Mouse (Mus musculus): ENCODE results near the gene Cltrn. TPM values are rescaled to one million over a fixed set of nuclear protein-coding genes. Genes with fewer than 3 reads are reported as not detected.

The Cltrn gene
- polyA plus RNA-seq, 1 experiment: not detected

DNA sequence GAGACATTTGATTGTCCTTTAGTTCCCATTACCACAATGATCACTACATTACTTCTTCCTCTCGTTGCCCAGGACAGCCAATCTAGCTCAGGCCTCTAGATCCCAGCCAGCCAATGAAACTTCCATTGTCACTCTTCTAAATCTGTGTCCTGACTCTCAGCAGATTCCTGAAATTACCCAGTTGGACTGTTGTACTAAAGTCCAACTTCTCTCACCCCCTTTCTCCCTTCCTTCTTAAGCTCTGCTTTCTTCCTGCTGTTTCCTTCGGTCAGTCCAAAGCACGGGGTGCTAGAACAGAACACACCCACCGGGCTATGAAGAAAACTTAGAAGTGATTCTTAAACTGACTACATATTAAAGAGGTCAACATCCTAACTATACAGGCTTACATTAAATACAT is 19.7 kb upstream of the Cltrn start:
- Histone ChIP-seq H3K27ac (ENCODE audit: control insufficient read depth, insufficient read depth, low read depth, low read length) (no peak overlapping the region), H3K4me1 (ENCODE audit: control insufficient read depth, insufficient read depth, low read length) (no peaks in the 10 kb centered on the region), H3K27me3 (ENCODE audit: control insufficient read depth, insufficient read depth, low read length) (no peaks in the 10 kb centered on the region), H3K36me3 (ENCODE audit: control insufficient read depth, insufficient read depth, low read length) (no peaks in the 10 kb centered on the region), H3K4me3 (ENCODE audit: control insufficient read depth, low read depth, low read length) (no peak overlapping the region)
- TF ChIP-seq CTCF (IDR thresholded peaks at IDR 0.05; ENCODE audit: control insufficient read depth, insufficient read depth, insufficient replicate concordance, low read depth, low read length): no peak
- no peak for TF ChIP-seq POLR2A (IDR thresholded peaks at IDR 0.05; ENCODE audit: control insufficient read depth, low read depth, low read length)

DNA sequence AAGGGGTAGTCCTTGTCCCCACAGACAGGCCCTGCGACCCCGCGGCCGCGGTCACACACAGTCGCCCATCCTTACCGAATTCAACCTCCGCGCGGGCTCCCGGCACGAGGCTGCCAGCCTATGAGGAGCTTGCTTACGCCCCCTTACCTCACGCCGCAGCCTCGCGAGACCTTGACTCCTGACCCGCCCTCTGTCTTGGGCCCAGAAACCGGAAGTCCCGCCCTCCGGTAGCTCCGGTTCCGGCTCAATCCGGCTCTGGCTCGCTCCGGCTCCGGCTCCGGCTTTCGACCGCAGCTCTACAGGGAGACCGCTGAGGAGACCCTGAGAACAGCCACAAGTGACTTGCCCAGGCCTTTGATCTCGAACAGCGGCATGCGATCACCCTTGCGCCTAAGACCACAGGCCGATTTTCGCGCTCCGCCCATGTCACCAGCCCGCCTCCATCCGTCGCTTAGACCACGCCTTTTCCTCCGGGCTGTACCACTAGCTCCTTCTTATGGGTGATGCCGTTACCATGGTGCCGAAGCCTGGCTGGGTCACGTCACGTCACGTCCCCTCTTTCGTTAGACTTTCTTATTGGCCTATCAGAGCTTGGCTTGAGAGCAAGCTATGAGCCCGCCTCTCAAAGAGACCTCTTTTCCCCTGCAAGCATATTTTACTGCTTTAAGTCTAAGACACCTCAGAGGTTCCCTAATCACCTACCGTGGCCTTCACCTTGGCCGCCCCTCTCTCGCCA is 12.4 kb upstream of the Cltrn start, which contains the start of gene Siah1b:
Siah1b (minus strand) TSS at position 454 of the 736 bp plus-strand sequence.
- Histone ChIP-seq H3K27me3 (ENCODE audit: control insufficient read depth, insufficient read depth, low read length) (no peaks in the 10 kb centered on the region), H3K4me1 (ENCODE audit: control insufficient read depth, insufficient read depth, low read length) (no peaks in the 10 kb centered on the region), H3K36me3 (ENCODE audit: control insufficient read depth, insufficient read depth, low read length) (no peaks in the 10 kb centered on the region), H3K4me3 (ENCODE audit: control insufficient read depth, low read depth, low read length) (peak within 1 kb of the TSS; percentile 91), H3K27ac (ENCODE audit: control insufficient read depth, insufficient read depth, low read depth, low read length) (peak within 1 kb of the TSS; percentile 87)
- TF ChIP-seq CTCF (IDR thresholded peaks at IDR 0.05; ENCODE audit: control insufficient read depth, insufficient read depth, insufficient replicate concordance, low read depth, low read length): no peak
- peak; percentile 28; the same call in 1 of the 2 replicates for TF ChIP-seq POLR2A (IDR thresholded peaks at IDR 0.05; ENCODE audit: control insufficient read depth, low read depth, low read length)

DNA sequence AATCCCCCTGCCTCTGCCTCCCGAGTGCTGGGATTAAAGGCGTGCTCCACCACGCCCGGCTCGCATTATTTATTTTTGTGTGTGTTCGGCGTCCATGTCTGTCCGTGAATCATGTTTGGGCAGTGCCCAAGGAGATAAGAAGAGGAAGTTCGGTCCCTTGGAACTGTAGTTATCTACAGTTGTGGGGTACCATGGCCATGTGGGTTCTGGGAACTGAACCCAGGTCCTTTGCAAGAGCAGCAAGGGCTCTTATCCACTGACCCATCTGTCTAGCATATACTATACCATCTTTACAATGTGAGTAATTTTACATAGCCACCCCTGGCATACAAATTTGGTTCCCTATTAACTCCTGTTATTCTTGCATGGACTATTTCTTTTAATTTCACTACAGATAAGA is 6.6 kb upstream of the Cltrn start:
- Histone ChIP-seq H3K27ac (ENCODE audit: control insufficient read depth, insufficient read depth, low read depth, low read length) (no peak overlapping the region), H3K36me3 (ENCODE audit: control insufficient read depth, insufficient read depth, low read length) (no peaks in the 10 kb centered on the region), H3K4me3 (ENCODE audit: control insufficient read depth, low read depth, low read length) (no peak overlapping the region), H3K4me1 (ENCODE audit: control insufficient read depth, insufficient read depth, low read length) (no peaks in the 10 kb centered on the region), H3K27me3 (ENCODE audit: control insufficient read depth, insufficient read depth, low read length) (no peaks in the 10 kb centered on the region)
- TF ChIP-seq POLR2A (IDR thresholded peaks at IDR 0.05; ENCODE audit: control insufficient read depth, low read depth, low read length) (no peak), CTCF (IDR thresholded peaks at IDR 0.05; ENCODE audit: control insufficient read depth, insufficient read depth, insufficient replicate concordance, low read depth, low read length) (no peak)

DNA sequence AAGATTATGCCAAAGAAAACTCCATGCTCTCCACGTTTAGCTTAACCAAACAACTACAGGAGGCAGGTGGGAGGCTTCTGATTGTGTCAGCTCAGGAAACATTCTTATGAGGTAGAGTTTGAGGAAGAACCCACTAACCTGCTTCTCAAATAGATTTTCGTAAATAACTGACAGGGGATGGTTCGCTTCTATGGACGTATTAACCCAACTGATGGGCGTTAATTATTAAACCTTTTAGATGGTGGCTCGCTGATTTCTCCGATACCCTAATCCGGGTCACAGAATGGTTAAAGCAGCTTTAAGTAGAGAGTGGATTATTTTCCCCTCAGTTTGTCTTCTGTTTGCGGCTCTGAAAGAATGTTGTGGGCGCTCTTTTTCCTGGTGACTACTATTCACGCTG is 1.3 kb downstream of the Cltrn start:
- no peaks in the 10 kb centered on the region for H3K36me3 ChIP-seq (ENCODE audit: control insufficient read depth, insufficient read depth, low read length)
- TF ChIP-seq POLR2A (IDR thresholded peaks at IDR 0.05; ENCODE audit: control insufficient read depth, low read depth, low read length) (no peak), CTCF (IDR thresholded peaks at IDR 0.05; ENCODE audit: control insufficient read depth, insufficient read depth, insufficient replicate concordance, low read depth, low read length) (no peak)
- no peak overlapping the region for H3K4me3 ChIP-seq (ENCODE audit: control insufficient read depth, low read depth, low read length)
- H3K27me3 ChIP-seq (ENCODE audit: control insufficient read depth, insufficient read depth, low read length): no peaks in the 10 kb centered on the region
- H3K4me1 ChIP-seq (ENCODE audit: control insufficient read depth, insufficient read depth, low read length): no peaks in the 10 kb centered on the region
- H3K27ac ChIP-seq (ENCODE audit: control insufficient read depth, insufficient read depth, low read depth, low read length): no peak overlapping the region

DNA sequence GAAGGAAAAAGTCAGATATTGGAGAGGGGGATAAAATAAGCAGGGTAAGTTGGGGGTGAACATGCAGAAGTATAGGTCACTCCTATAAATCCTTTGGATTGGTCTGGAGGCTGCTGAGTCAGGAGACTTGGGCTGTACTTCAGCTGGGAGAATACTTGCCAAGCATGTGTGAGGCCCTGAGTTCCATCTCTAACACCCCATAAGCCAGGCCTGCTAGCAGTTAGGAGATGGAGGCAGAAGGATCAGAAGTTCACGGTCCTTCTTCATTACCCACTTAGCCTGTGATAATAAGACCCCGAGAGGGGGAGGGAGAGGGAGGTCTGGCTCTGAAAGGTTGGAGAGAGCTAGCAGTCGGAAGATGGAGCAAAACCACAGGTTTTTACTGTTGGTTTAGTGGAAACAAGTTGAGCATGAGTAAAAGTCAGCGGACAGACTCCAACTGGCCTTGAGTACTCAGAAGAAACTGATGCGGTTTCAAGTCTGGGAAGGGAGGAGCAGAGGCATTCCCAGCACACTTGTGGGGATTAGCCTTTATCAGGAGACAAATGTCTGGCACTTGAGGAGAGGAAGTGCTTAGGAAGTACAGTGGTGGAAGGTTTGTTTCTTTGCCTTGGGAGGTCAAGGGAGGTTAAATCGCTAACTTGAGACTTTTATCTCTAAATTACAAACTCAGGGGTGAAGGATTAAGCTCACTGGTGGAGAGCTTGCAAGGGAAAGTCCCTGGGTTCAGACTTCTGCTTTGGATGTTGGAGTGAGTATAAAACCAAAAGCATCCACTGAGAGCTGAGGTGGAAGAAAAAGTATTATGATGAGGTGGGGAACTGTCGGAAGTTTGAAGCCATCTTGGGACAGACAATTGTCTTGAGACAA is 3.9 kb downstream of the Cltrn start:
- H3K27ac ChIP-seq (ENCODE audit: control insufficient read depth, insufficient read depth, low read depth, low read length): no peak overlapping the region
- no peaks in the 10 kb centered on the region for H3K4me1 ChIP-seq (ENCODE audit: control insufficient read depth, insufficient read depth, low read length)
- no peaks in the 10 kb centered on the region for H3K27me3 ChIP-seq (ENCODE audit: control insufficient read depth, insufficient read depth, low read length)
- TF ChIP-seq CTCF (IDR thresholded peaks at IDR 0.05; ENCODE audit: control insufficient read depth, insufficient read depth, insufficient replicate concordance, low read depth, low read length): no peak
- TF ChIP-seq POLR2A (IDR thresholded peaks at IDR 0.05; ENCODE audit: control insufficient read depth, low read depth, low read length): no peak
- no peak overlapping the region for H3K4me3 ChIP-seq (ENCODE audit: control insufficient read depth, low read depth, low read length)
- no peaks in the 10 kb centered on the region for H3K36me3 ChIP-seq (ENCODE audit: control insufficient read depth, insufficient read depth, low read length)

DNA sequence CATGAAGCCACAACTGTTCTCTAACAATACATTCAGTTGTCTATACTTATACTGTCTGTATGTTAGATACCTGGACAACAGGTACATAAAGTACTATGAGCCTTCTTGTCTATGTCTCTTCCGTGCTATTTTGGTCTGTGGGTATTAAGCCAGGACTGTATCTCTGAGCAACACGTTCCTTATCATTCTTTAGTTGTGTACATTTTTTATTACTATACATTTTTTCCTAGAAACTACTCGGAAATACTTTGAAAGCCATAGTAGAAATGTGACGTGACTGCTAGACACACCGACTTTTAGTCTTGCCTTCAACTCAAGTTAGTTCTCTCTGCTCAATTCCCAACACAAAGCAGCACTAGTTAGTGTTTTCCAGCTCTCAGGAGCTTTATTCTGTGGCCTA is 4.8 kb downstream of the Cltrn start:
- Histone ChIP-seq H3K36me3 (ENCODE audit: control insufficient read depth, insufficient read depth, low read length) (no peaks in the 10 kb centered on the region), H3K27ac (ENCODE audit: control insufficient read depth, insufficient read depth, low read depth, low read length) (no peak overlapping the region), H3K4me1 (ENCODE audit: control insufficient read depth, insufficient read depth, low read length) (no peaks in the 10 kb centered on the region), H3K4me3 (ENCODE audit: control insufficient read depth, low read depth, low read length) (no peak overlapping the region), H3K27me3 (ENCODE audit: control insufficient read depth, insufficient read depth, low read length) (no peaks in the 10 kb centered on the region)
- TF ChIP-seq POLR2A (IDR thresholded peaks at IDR 0.05; ENCODE audit: control insufficient read depth, low read depth, low read length): no peak
- TF ChIP-seq CTCF (IDR thresholded peaks at IDR 0.05; ENCODE audit: control insufficient read depth, insufficient read depth, insufficient replicate concordance, low read depth, low read length): no peak

DNA sequence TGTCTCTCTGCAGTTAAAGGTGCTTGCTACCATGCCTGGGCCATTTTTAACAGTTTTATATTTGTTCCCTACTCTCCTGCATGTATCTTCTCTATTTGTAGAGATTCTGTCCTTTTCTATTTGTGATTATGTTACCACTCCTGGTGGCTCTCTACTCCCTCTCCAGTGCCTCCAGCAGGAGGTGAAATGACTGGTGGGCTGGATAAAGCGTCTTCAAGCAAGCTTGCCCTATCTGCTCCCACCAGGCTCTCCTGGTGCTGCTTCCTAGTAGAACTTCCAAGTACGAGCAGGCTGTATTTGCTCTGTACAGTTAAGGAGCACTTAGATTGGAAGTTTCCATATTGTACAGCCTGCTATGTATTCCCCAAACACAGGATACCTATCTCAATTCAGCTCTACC is 7.2 kb downstream of the Cltrn start:
- no peak overlapping the region for H3K27ac ChIP-seq (ENCODE audit: control insufficient read depth, insufficient read depth, low read depth, low read length)
- no peak overlapping the region for H3K4me3 ChIP-seq (ENCODE audit: control insufficient read depth, low read depth, low read length)
- no peaks in the 10 kb centered on the region for H3K4me1 ChIP-seq (ENCODE audit: control insufficient read depth, insufficient read depth, low read length)
- TF ChIP-seq CTCF (IDR thresholded peaks at IDR 0.05; ENCODE audit: control insufficient read depth, insufficient read depth, insufficient replicate concordance, low read depth, low read length) (no peak), POLR2A (IDR thresholded peaks at IDR 0.05; ENCODE audit: control insufficient read depth, low read depth, low read length) (no peak)
- H3K27me3 ChIP-seq (ENCODE audit: control insufficient read depth, insufficient read depth, low read length): no peaks in the 10 kb centered on the region
- no peaks in the 10 kb centered on the region for H3K36me3 ChIP-seq (ENCODE audit: control insufficient read depth, insufficient read depth, low read length)

Data from testis, adult 2 months (tissue).